Mouse (Mus musculus) lung, postnatal 0 days (tissue): ENCODE measurements around the gene Syt10. TPM values are rescaled to one million over a fixed set of nuclear protein-coding genes. Genes with fewer than 3 reads are reported as not detected.
"Not testable (repeated sequence)": the region's sequence is repeated elsewhere in the genome, so short reads cannot be mapped to it uniquely, and the experiment has no call there.

ENCODE experiments used
- ATAC-seq: fragments of 200-750 bp; cut with Nextera tagmentation; 2 replicates; pipeline ENCODE4 v1.8.0; 2017; ENCODE audit warnings: moderate library complexity
- DNase-seq: peaks from one replicate; pipeline ENCODE4 v3.0.0-alpha.2; 2016; ENCODE audit warnings: low spot score
- H3K27ac ChIP-seq: fragments of 300-500 bp; sonication (generic); 2 replicates; pipeline ENCODE4 v1.5.1; 2014; ENCODE audit warnings: antibody characterized with exemption, mild to moderate bottlenecking, low read length, mixed read lengths
- H3K27me3 ChIP-seq: fragments of 300-500 bp; sonication (generic); replicated peaks from 2 replicates; pipeline ENCODE4 v1.6.1; 2014; ENCODE audit warnings: low read length, mixed read lengths; ENCODE audit not compliant: insufficient read depth
- H3K36me3 ChIP-seq: fragments of 300-500 bp; sonication (generic); 2 replicates; pipeline ENCODE4 v1.6.1; 2014; ENCODE audit warnings: low read length, mixed read lengths; ENCODE audit not compliant: insufficient read depth
- H3K4me1 ChIP-seq: fragments of 300-500 bp; sonication (generic); 2 replicates; pipeline ENCODE4 v1.6.1; 2014; ENCODE audit warnings: antibody characterized with exemption, low read depth, low read length, mixed read lengths; ENCODE audit not compliant: insufficient read depth
- H3K4me2 ChIP-seq: fragments of 300-500 bp; sonication (generic); replicated peaks from 2 replicates; pipeline ENCODE4 v1.6.1; 2014; ENCODE audit warnings: low read depth, mild to moderate bottlenecking, low read length, moderate library complexity, mixed read lengths
- H3K4me3 ChIP-seq: fragments of 300-500 bp; sonication (generic); 2 replicates; pipeline ENCODE4 v1.5.1; 2014; ENCODE audit warnings: low read depth, low read length
- H3K9ac ChIP-seq: fragments of 300-500 bp; sonication (generic); replicated peaks from 2 replicates; pipeline ENCODE4 v1.6.1; 2014; ENCODE audit warnings: low read depth, mild to moderate bottlenecking
- H3K9me3 ChIP-seq: fragments of 300-500 bp; sonication (generic); 2 replicates; pipeline ENCODE4 v1.6.1; 2016; ENCODE audit warnings: low read length, mixed read lengths
- CTCF ChIP-seq: IDR thresholded peaks from 2 replicates; pipeline ENCODE4 v1.5.1; 2016; ENCODE audit warnings: antibody characterized with exemption, mild to moderate bottlenecking
- EP300 ChIP-seq: IDR thresholded peaks from 2 replicates; pipeline ENCODE4 v1.6.1; 2016; ENCODE audit warnings: antibody characterized with exemption, mild to moderate bottlenecking, control low read depth
- WGBS: fragments of 180-500 bp; shearing (Covaris S2); extraction: QIAGEN DNeasy Blood & Tissue Kit; methylation state at CpG from one replicate; pipeline ENCODE4 v1.1.7; 2014; 5-methylcytosine and 5-hydroxymethylcytosine counted together
- polyA plus RNA-seq: library from polyadenylated mRNA; unstranded; fragments of >200 nt; fragmentation: Nextera tagmentation; extraction: Ambion mirVana; gene quantifications from 2 replicates; pipeline ENCODE4 v1.2.1, GENCODE M21; 2015

The Syt10 gene
- 1.3 and 2.0 TPM in 2 replicates for polyA plus RNA-seq

DNA sequence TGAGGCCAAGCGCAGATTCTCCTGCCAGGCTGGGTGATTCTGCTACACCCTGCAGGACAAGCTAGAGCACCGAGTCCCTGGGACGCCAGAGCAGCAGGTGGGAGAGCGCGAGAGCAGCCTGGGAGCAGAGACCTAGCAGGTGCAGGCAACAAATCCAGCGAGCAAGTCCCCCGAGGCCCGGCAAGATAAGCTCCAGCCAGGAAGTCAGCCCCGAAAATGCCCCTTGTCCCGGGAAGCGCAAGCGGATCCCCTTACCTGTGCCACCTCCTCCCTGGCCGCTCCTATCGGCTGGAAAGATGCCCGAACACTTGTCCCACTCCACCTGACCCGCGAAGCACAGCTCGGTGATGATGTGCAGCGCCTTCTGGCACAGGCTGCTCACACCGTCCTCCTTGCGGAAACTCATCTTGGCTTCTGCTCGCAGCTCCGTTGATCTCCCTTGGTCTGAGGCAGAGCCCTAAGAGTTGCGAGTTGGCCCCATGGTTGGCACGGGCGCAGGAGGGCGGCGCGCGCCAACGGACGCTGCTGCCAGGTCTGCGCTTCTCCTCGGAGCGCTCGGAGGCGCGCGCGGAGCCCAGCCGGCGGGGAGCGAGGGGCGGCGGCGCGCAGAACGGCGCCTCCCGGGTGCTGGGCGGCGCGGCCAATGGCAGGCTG, at the start of gene Syt10:
Gene Syt10, minus strand, starts transcription at position 497 of the 654 bp plus-strand sequence.
- TF ChIP-seq EP300 (no peak), CTCF (no peak)
- H3K27ac ChIP-seq: no peak within 1 kb of the TSS
- no peak within 1 kb of the TSS for H3K9ac ChIP-seq
- no peaks in the 10 kb centered on the region for H3K36me3 ChIP-seq
- no peak for DNase-seq
- peak within 1 kb of the TSS; percentile 17; the same call in 1 of the 2 replicates for H3K4me3 ChIP-seq
- no peaks in the 10 kb centered on the region for H3K4me1 ChIP-seq
- WGBS: under 1% methylated on average over 53 of the region's 53 CpGs
- peak; percentile 17; the same call in 1 of the 2 replicates for ATAC-seq
- H3K9me3 ChIP-seq: no peaks in the 10 kb centered on the region
- peaks cover 9% of the 10 kb centered on the region; the same call in 1 of the 2 replicates for H3K27me3 ChIP-seq
- H3K4me2 ChIP-seq: peak within 1 kb of the TSS; percentile 59

DNA sequence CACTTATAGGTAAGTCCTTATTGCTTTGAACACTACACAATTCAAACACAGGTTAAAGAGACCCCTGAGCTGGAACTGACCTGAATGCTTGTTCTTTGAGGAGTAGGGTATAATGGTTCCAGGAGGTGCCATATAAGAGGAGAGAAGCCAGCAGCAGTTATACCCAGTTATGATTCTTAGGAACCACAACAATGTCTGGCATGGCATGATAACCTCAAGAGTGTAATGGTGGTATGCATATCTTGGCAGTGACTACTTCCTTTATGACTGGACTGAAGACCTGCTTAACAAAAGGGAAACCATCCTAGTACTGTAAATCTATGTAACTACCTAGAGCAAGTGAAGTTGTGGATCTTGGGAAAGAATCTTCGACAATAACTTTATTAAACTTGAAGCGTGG, 42.1 kb upstream of the Syt10 start:
- Histone ChIP-seq H3K9ac (no peak overlapping the region), H3K27ac (no peak overlapping the region), H3K4me1 (no peaks in the 10 kb centered on the region), H3K36me3 (no peaks in the 10 kb centered on the region), H3K4me3 (no peak overlapping the region), H3K4me2 (no peak overlapping the region), H3K27me3 (no peaks in the 10 kb centered on the region), H3K9me3 (no peaks in the 10 kb centered on the region)
- ATAC-seq: no peak
- no peak for TF ChIP-seq CTCF
- TF ChIP-seq EP300: no peak
- DNase-seq: no peak
- 88% methylated on average over 2 of the region's 2 CpGs for WGBS

DNA sequence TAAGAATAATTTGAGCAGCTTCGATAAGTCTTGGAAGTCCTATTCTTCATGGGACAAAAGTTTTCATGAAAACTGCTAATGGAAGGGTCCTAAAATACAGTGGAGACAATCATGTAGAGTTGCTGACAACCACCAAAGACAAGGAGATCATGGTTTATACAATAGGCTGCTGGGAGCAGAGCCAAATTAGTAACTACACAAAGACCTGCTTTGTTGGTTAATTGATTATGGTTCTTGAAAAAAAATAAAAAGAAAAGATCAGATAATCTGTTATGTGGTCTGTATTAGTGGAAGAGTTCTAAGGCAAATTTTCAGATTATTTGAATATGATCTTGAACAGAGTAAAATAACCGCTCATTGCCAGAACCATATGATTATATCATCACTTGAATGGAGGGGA, 37.3 kb upstream of the Syt10 start:
- ATAC-seq (no peak), DNase-seq (no peak)
- H3K4me3 ChIP-seq: no peak overlapping the region
- no peaks in the 10 kb centered on the region for H3K9me3 ChIP-seq
- H3K4me2 ChIP-seq: no peak overlapping the region
- H3K4me1 ChIP-seq: no peaks in the 10 kb centered on the region
- no peaks in the 10 kb centered on the region for H3K36me3 ChIP-seq
- 90% methylated on average over 2 of the region's 2 CpGs for WGBS
- no peaks in the 10 kb centered on the region for H3K27me3 ChIP-seq
- H3K9ac ChIP-seq: no peak overlapping the region
- TF ChIP-seq EP300: no peak
- H3K27ac ChIP-seq: no peak overlapping the region

DNA sequence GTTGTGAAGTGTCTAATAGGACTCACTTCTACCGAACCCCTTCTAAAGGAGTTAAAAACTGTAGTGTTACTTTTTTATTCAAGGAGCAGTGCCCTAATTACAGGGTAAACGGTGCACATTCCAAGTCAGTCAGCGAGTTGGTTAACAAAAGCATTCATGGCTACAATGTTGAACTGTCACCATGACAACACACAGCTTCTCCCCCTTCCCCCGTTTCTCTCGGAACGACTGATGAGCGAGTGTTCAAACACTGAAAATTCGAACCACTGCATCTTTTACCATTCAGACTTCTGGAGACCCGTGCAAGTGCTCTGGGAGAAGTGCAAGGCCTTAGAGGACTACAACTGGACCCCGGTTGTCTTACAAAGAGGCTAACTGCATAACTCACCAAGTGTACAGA, 25.6 kb downstream of the Syt10 start:
- DNase-seq (no peak), ATAC-seq (no peak)
- no peaks in the 10 kb centered on the region for H3K27me3 ChIP-seq
- H3K4me2 ChIP-seq: no peak overlapping the region
- no peak overlapping the region for H3K9ac ChIP-seq
- no peaks in the 10 kb centered on the region for H3K4me1 ChIP-seq
- H3K9me3 ChIP-seq: no peaks in the 10 kb centered on the region
- TF ChIP-seq EP300: no peak
- no peak for TF ChIP-seq CTCF
- no peak overlapping the region for H3K27ac ChIP-seq
- 46% methylated on average over 10 of the region's 10 CpGs for WGBS
- no peaks in the 10 kb centered on the region for H3K36me3 ChIP-seq
- H3K4me3 ChIP-seq: no peak overlapping the region

DNA sequence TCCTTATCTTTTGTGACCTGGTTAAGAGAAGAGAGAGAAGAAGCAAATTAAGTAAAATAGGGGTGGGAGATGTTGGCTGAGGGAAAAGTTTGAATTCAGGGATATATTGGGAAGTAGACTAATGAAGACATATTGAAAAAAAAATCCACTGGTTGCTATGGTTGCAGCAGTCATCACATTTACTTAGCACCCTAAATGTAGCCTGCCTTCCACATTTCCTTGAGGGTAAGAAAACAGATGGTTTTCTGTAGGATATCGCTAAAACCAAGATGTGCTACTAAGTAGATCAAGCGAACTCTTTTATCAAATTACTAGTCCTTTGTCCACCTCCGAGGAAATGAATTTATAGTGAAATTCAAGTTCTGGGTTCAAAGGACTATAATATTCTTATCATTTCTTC, 37.2 kb downstream of the Syt10 start:
- Histone ChIP-seq H3K9me3 (no peaks in the 10 kb centered on the region), H3K27ac (no peak overlapping the region), H3K9ac (no peak overlapping the region), H3K4me2 (no peak overlapping the region), H3K27me3 (no peaks in the 10 kb centered on the region), H3K36me3 (no peaks in the 10 kb centered on the region), H3K4me3 (no peak overlapping the region), H3K4me1 (no peaks in the 10 kb centered on the region)
- TF ChIP-seq EP300 (no peak), CTCF (no peak)
- DNase-seq (no peak), ATAC-seq (no peak)
- WGBS: 87% methylated on average over 3 of the region's 3 CpGs

DNA sequence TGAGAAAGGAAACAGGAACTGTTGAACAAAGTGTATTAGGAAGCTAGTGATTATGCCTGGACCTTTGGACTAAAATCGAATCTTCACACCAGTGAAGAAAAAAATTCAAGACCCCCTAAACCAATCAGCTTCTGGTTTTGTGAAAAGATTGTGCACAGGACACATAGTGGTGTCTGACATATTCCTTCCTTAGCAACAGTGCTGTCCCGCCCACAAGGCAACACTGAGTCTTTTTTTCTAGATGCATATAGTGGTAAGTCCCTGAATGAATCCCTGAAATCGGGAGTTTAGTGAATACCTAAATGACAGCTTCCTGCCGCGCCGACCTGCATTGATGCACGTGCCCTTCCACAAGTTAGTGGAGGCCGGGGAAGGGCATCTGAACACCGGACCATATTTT, 61.7 kb downstream of the Syt10 start:
- Histone ChIP-seq H3K4me1 (no peaks in the 10 kb centered on the region), H3K27me3 (no peaks in the 10 kb centered on the region), H3K36me3 (no peaks in the 10 kb centered on the region), H3K4me3 (no peak overlapping the region), H3K9me3 (no peaks in the 10 kb centered on the region), H3K27ac (no peak overlapping the region), H3K4me2 (no peak overlapping the region), H3K9ac (no peak overlapping the region)
- TF ChIP-seq CTCF (no peak), EP300 (no peak)
- ATAC-seq (no peak), DNase-seq (no peak)
- 65% methylated on average over 9 of the region's 9 CpGs for WGBS

DNA sequence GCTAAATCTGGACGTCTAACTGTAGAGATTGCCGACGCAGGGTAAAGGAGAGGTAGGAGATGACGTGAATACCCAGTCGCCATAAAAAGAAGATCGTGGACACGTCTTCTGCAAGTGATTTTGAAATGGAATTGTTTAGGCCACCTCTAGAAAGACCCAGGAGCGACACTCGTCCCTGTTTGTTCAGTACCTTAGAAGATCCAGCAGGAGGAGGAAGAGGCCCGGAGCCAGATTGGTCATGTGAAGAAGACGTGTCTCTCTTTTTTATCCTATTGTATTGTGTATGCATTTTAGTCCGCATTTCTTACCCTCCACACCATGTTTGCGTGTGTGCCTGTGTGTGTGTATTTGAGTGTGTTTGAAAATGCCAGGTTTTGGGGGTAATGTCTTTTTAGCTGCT, 75.6 kb downstream of the Syt10 start:
- not testable (repeated sequence) for H3K36me3 ChIP-seq, H3K27me3 ChIP-seq, H3K27ac ChIP-seq, H3K9ac ChIP-seq, H3K4me2 ChIP-seq, ATAC-seq, H3K4me3 ChIP-seq, H3K9me3 ChIP-seq, H3K4me1 ChIP-seq, DNase-seq
- WGBS: 84% methylated on average over 8 of the region's 13 CpGs
